Mouse (Mus musculus) forebrain, embryonic 16.5 days (tissue): ENCODE measurements around the gene Olfr510. TPM values are rescaled to one million over a fixed set of nuclear protein-coding genes. Genes with fewer than 3 reads are reported as not detected.
"Not testable (repeated sequence)": the region's sequence is repeated elsewhere in the genome, so short reads cannot be mapped to it uniquely, and the experiment has no call there.

Experiments used
- ATAC-seq: fragments of 200-750 bp; cut with Nextera tagmentation; 2 replicates; pipeline ENCODE4 v1.8.0; 2017; ENCODE audit warnings: mild to moderate bottlenecking, moderate library complexity
- H3K27ac ChIP-seq: fragments of 300-500 bp; sonication (generic); 2 replicates; pipeline ENCODE4 v1.5.1; 2014; ENCODE audit warnings: low read length, control low read depth
- H3K27me3 ChIP-seq: fragments of 300-500 bp; sonication (generic); replicated peaks from 2 replicates; pipeline ENCODE4 v1.6.1; 2014; ENCODE audit warnings: low read length; ENCODE audit not compliant: control insufficient read depth, insufficient read depth
- H3K36me3 ChIP-seq: fragments of 300-500 bp; sonication (generic); 2 replicates; pipeline ENCODE4 v1.6.1; 2014; ENCODE audit not compliant: control insufficient read depth, insufficient read depth
- H3K4me1 ChIP-seq: fragments of 300-500 bp; sonication (generic); replicated peaks from 2 replicates; pipeline ENCODE4 v1.6.1; 2014; ENCODE audit warnings: low read length; ENCODE audit not compliant: control insufficient read depth, insufficient read depth
- H3K4me2 ChIP-seq: fragments of 300-500 bp; sonication (generic); 2 replicates; pipeline ENCODE4 v1.6.1; 2014; ENCODE audit warnings: mild to moderate bottlenecking, low read length, control low read depth
- H3K4me3 ChIP-seq: fragments of 300-500 bp; sonication (generic); replicated peaks from 2 replicates; pipeline ENCODE4 v1.5.1; 2014; ENCODE audit warnings: mild to moderate bottlenecking, low read length, control low read depth
- H3K9ac ChIP-seq: fragments of 300-500 bp; sonication (generic); replicated peaks from 2 replicates; pipeline ENCODE4 v1.6.1; 2014; ENCODE audit warnings: low read depth, low read length, control low read depth
- H3K9me3 ChIP-seq: fragments of 300-500 bp; sonication (generic); 2 replicates; pipeline ENCODE4 v1.6.1; 2016; ENCODE audit warnings: low read length; ENCODE audit not compliant: control insufficient read depth
- WGBS: fragments of 180-500 bp; shearing (Covaris S2); extraction: QIAGEN DNeasy Blood & Tissue Kit; methylation state at CpG from one replicate; pipeline ENCODE4 v1.1.7; 2014; 5-methylcytosine and 5-hydroxymethylcytosine counted together
- polyA plus RNA-seq: library from polyadenylated mRNA; unstranded; fragments of >200 nt; fragmentation: Nextera tagmentation; extraction: Ambion mirVana; gene quantifications from 2 replicates; pipeline ENCODE4 v1.2.1, GENCODE M21; 2015

The Olfr510 gene
- polyA plus RNA-seq, result not detected in 2 replicates

GRCm38 (mm10) chr7:108666118-108666517 lies at the start of gene Olfr510:
TSS of gene Olfr510 (plus strand) at chr7:108666418.
- 96% methylated on average over 1 of the region's 1 CpGs for WGBS
- H3K4me1 ChIP-seq, result no peaks in the 10 kb centered on the region
- H3K27ac ChIP-seq, result no peak within 1 kb of the TSS
- no peaks in the 10 kb centered on the region for H3K9me3 ChIP-seq
- H3K4me3 ChIP-seq, result no peak within 1 kb of the TSS
- no peak within 1 kb of the TSS for H3K9ac ChIP-seq
- no peaks in the 10 kb centered on the region for H3K36me3 ChIP-seq
- no peak for ATAC-seq
- no peaks in the 10 kb centered on the region for H3K27me3 ChIP-seq
- H3K4me2 ChIP-seq, result no peak within 1 kb of the TSS

DNA sequence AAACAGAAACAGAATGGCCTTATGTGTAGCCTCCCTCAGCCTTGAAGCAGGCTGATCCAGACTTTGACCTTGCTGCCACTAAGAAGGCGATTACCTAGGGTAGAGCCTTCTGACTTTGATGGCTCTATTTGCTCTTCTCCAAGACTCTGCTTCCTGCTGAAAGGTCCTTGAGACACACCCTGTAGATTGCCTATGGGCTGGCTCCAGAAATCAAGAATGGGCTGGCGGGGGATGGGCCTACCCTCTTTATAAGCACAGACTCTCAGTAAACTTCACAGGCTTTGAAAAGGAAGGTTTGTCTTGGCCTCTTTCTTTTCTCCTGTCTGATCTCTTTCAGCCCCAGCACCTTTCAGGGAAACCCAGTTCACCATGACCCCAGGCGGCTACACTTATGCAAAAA lies 49.4 kb upstream of the Olfr510 start:
- not testable (repeated sequence) for H3K27ac ChIP-seq, H3K9ac ChIP-seq, H3K9me3 ChIP-seq, H3K4me2 ChIP-seq, H3K4me3 ChIP-seq, H3K4me1 ChIP-seq, H3K36me3 ChIP-seq, ATAC-seq, H3K27me3 ChIP-seq
- 61% methylated on average over 3 of the region's 3 CpGs for WGBS

- ATAC-seq, result no peak
- Histone ChIP-seq H3K4me1 (no peaks in the 10 kb centered on the region), H3K27me3 (no peaks in the 10 kb centered on the region), H3K36me3 (no peaks in the 10 kb centered on the region), H3K4me2 (no peak within 1 kb of the TSS), H3K9ac (no peak within 1 kb of the TSS), H3K4me3 (no peak within 1 kb of the TSS), H3K27ac (no peak within 1 kb of the TSS), H3K9me3 (no peaks in the 10 kb centered on the region)
- WGBS, result 83% methylated on average over 2 of the region's 2 CpGs
Observed at GRCm38 (mm10) chr7:108621514-108621913, 44.7 kb upstream of the Olfr510 start, which contains the start of gene Olfr507. TSS of gene Olfr507 (plus strand) at chr7:108621814.

- Histone ChIP-seq H3K9me3 (no peaks in the 10 kb centered on the region), H3K4me2 (no peak within 1 kb of the TSS), H3K27me3 (no peaks in the 10 kb centered on the region), H3K27ac (no peak within 1 kb of the TSS), H3K4me1 (no peaks in the 10 kb centered on the region), H3K9ac (no peak within 1 kb of the TSS), H3K36me3 (no peaks in the 10 kb centered on the region), H3K4me3 (no peak within 1 kb of the TSS)
- WGBS, result 93% methylated on average over 3 of the region's 3 CpGs
- ATAC-seq, result no peak
Observed at GRCm38 (mm10) chr7:108629694-108630093, 36.5 kb upstream of the Olfr510 start, which contains the start of gene Olfr508. TSS of gene Olfr508 (plus strand) at chr7:108629994.

- Histone ChIP-seq H3K4me3 (no peak within 1 kb of the TSS), H3K9ac (no peak within 1 kb of the TSS), H3K4me2 (no peak within 1 kb of the TSS), H3K27ac (no peak within 1 kb of the TSS), H3K9me3 (no peaks in the 10 kb centered on the region), H3K36me3 (no peaks in the 10 kb centered on the region), H3K4me1 (no peaks in the 10 kb centered on the region), H3K27me3 (no peaks in the 10 kb centered on the region)
- ATAC-seq, result no peak
Observed at GRCm38 (mm10) chr7:108651806-108652205, 14.4 kb upstream of the Olfr510 start, which contains the start of gene Olfr509. TSS of gene Olfr509 (minus strand) at chr7:108651906.

DNA sequence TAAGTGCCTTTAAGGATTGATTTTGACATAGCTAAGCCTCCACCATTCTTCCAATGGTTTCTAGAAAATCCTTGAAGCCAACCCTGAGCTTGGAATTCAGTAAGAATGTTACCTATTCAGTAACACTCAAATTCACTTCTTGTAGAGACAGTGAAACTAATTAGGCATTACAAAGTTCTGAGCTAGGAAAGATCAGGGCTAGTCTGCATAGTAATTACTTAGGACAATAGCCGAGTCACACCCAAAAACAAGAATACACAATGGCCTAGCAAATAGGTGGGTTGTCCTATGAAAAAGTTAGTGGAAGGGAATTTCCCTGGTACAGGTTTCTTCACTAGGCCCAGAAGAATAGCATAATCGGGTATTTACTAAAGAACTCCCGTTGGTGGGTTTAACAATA lies 3.8 kb upstream of the Olfr510 start:
- no peak for ATAC-seq
- H3K9me3 ChIP-seq, result no peaks in the 10 kb centered on the region
- H3K9ac ChIP-seq, result no peak overlapping the region
- no peak overlapping the region for H3K27ac ChIP-seq
- H3K36me3 ChIP-seq, result no peaks in the 10 kb centered on the region
- no peak overlapping the region for H3K4me2 ChIP-seq
- no peaks in the 10 kb centered on the region for H3K4me1 ChIP-seq
- H3K4me3 ChIP-seq, result no peak overlapping the region
- 79% methylated on average over 3 of the region's 3 CpGs for WGBS
- no peaks in the 10 kb centered on the region for H3K27me3 ChIP-seq

DNA sequence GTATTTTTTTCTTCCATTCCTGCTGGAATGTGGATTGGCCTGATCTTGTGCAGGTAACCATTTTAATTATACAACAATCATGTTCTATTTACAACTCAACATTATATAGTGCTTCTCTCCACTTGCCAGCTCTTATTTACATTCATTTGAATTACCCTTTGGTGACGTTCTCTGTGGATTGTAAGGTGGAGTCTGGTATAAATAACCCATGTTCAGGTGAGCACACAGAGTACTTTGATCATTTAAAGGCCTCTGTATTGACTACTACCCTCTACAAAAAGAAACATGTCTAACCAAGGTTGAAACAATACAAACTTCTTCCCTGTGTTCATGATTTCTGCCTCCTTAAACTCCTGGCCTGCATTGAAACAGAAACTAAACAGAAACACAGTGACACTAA lies 4.8 kb downstream of the Olfr510 start:
- H3K27me3 ChIP-seq, result no peaks in the 10 kb centered on the region
- H3K9me3 ChIP-seq, result no peaks in the 10 kb centered on the region
- H3K4me3 ChIP-seq, result no peak overlapping the region
- no peak overlapping the region for H3K4me2 ChIP-seq
- WGBS, result 73% methylated on average over 1 of the region's 1 CpGs
- no peak overlapping the region for H3K9ac ChIP-seq
- H3K4me1 ChIP-seq, result no peaks in the 10 kb centered on the region
- no peak for ATAC-seq
- no peak overlapping the region for H3K27ac ChIP-seq
- H3K36me3 ChIP-seq, result no peaks in the 10 kb centered on the region

DNA sequence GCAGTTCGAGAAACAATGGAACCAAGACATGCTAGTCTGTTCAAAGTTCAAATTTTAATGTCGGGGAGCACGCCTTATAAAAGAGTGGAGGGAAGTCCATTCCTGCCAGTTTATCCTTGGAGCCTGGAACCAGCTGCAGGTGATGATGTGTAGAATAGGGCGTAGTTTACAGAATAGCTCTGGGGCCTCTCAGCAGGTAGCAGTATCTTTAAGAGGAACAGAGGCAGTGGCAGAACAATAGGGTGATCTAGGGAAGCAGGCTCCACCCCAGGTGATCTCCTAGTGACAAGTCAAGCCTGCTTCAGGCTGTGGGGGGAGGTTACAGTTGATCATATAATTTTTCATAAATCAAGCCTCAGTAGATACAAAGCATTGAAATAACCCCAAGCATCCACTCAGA lies 12.7 kb downstream of the Olfr510 start:
- no peak overlapping the region for H3K4me3 ChIP-seq
- no peaks in the 10 kb centered on the region for H3K27me3 ChIP-seq
- no peak overlapping the region for H3K9ac ChIP-seq
- H3K9me3 ChIP-seq, result no peaks in the 10 kb centered on the region
- H3K4me1 ChIP-seq, result no peaks in the 10 kb centered on the region
- WGBS, result 83% methylated on average over 4 of the region's 4 CpGs
- no peaks in the 10 kb centered on the region for H3K36me3 ChIP-seq
- H3K4me2 ChIP-seq, result no peak overlapping the region
- no peak overlapping the region for H3K27ac ChIP-seq
- ATAC-seq, result no peak

GRCm38 (mm10) chr7:108713020-108713419 lies 46.8 kb downstream of the Olfr510 start, which contains the start of gene Olfr512:
TSS of gene Olfr512 (plus strand) at chr7:108713320.
- H3K27me3 ChIP-seq, result no peaks in the 10 kb centered on the region
- H3K4me1 ChIP-seq, result no peaks in the 10 kb centered on the region
- no peak for ATAC-seq
- no peak within 1 kb of the TSS for H3K4me2 ChIP-seq
- no peaks in the 10 kb centered on the region for H3K36me3 ChIP-seq
- H3K4me3 ChIP-seq, result no peak within 1 kb of the TSS
- H3K9ac ChIP-seq, result no peak within 1 kb of the TSS
- no peak within 1 kb of the TSS for H3K27ac ChIP-seq
- H3K9me3 ChIP-seq, result no peaks in the 10 kb centered on the region
